Mouse (Mus musculus) liver, embryonic 14.5 days (tissue): ENCODE results near the gene Sh3tc1.

Experiments
- CTCF ChIP-seq: IDR thresholded peaks from 2 replicates; pipeline ENCODE4 v1.5.1; 2016; ENCODE audit warnings: antibody characterized with exemption, low read depth, control low read depth
- EP300 ChIP-seq: IDR thresholded peaks from 2 replicates; pipeline ENCODE4 v1.6.1; 2016; ENCODE audit warnings: antibody characterized with exemption, low read depth

- no peak for TF ChIP-seq CTCF
- no peak for TF ChIP-seq EP300
These were observed 6.3 kb downstream of the Sh3tc1 start for GRCm38 (mm10) chr5:35733523-35733922.
